Comparison of ENCODE assay signal across 12 mouse cellular contexts in genomic region chr6:135994691-135995090, GRCm38 (mm10).
DNase-seq lines count a peak whose midpoint lies in the region; ATAC-seq lines count a peak whose summit lies in the region.
"Had no signal": no experiment of that assay in that cellular context is flagged by ENCODE, and none has a peak within 500 bp of the region (broad histone marks: within the 10 kb centered on the region; RNA-seq: fewer than 3 reads in every experiment).

No protein-coding gene starts in this region.

- 0 out of 2 replicates have a peak, but pooled peaks have one; percentile 37 for ATAC-seq in hindbrain, embryonic 15.5 days (ENCODE audit: low FRiP score, low read depth)
- no peak for ATAC-seq in hindbrain, embryonic 12.5 days (ENCODE audit: low FRiP score)
- ATAC-seq: forebrain, embryonic 15.5 days had no signal

- peak; percentile 43 for DNase-seq in lung, postnatal 10 days
- no peak for DNase-seq in lung, postnatal 25 days (ENCODE audit: low spot score)
- peak; percentile 18 to 30 for DNase-seq in kidney, adult 8-10 months
- DNase-seq in kidney, postnatal 25 days: peak; percentile 52 to 60
- DNase-seq in spleen, postnatal 4 days (ENCODE audit: low spot score in 2 of 2): no peak
- no peak for DNase-seq in ovary, postnatal 10 days (ENCODE audit: low spot score)
- DNase-seq: cerebellum, adult 11 months; layer of hippocampus, adult 9-11 months had no signal

- H3K36me3 ChIP-seq in hindbrain, embryonic 15.5 days: 0 out of 2 replicates have a peak, but pooled peaks cover 4% of the 10 kb centered on the region
- H3K36me3 ChIP-seq in hindbrain, embryonic 12.5 days: no peaks in the 10 kb centered on the region
- H3K36me3 ChIP-seq: forebrain, embryonic 15.5 days; stomach, embryonic 15.5 days had no signal

- H3K9ac ChIP-seq in hindbrain, embryonic 15.5 days: no peak overlapping the region
- H3K9ac ChIP-seq in hindbrain, embryonic 12.5 days: no peak overlapping the region
- H3K9ac ChIP-seq: forebrain, embryonic 15.5 days; stomach, embryonic 15.5 days had no signal

- peaks cover 15% of the 10 kb centered on the region for H3K4me1 ChIP-seq in hindbrain, embryonic 15.5 days (replicated peaks)
- peaks cover 13% of the 10 kb centered on the region for H3K4me1 ChIP-seq in hindbrain, embryonic 12.5 days
- H3K4me1 ChIP-seq: forebrain, embryonic 15.5 days; stomach, embryonic 15.5 days had no signal

- no peaks in the 10 kb centered on the region for H3K27me3 ChIP-seq in hindbrain, embryonic 15.5 days
- no peaks in the 10 kb centered on the region for H3K27me3 ChIP-seq in hindbrain, embryonic 12.5 days
- H3K27me3 ChIP-seq: forebrain, embryonic 15.5 days; stomach, embryonic 15.5 days had no signal

- no peaks in the 10 kb centered on the region for H3K9me3 ChIP-seq in hindbrain, embryonic 15.5 days
- peaks cover 12% of the 10 kb centered on the region; the same call in 1 of the 2 replicates for H3K9me3 ChIP-seq in hindbrain, embryonic 12.5 days (replicated peaks)
- H3K9me3 ChIP-seq: forebrain, embryonic 15.5 days; stomach, embryonic 15.5 days had no signal

- H3K4me2 ChIP-seq in hindbrain, embryonic 15.5 days: no peak overlapping the region
- no peak overlapping the region for H3K4me2 ChIP-seq in hindbrain, embryonic 12.5 days (replicated peaks)
- H3K4me2 ChIP-seq: forebrain, embryonic 15.5 days; stomach, embryonic 15.5 days had no signal

- 0 out of 2 replicates have a peak overlapping the region, but pooled peaks have one; percentile 13 for H3K27ac ChIP-seq in hindbrain, embryonic 15.5 days (replicated peaks)
- H3K27ac ChIP-seq in hindbrain, embryonic 12.5 days: no peak overlapping the region
- H3K27ac ChIP-seq: forebrain, embryonic 15.5 days; stomach, embryonic 15.5 days had no signal

- H3K4me3 ChIP-seq in hindbrain, embryonic 15.5 days: no peak overlapping the region
- no peak overlapping the region for H3K4me3 ChIP-seq in hindbrain, embryonic 12.5 days
- H3K4me3 ChIP-seq: forebrain, embryonic 15.5 days; stomach, embryonic 15.5 days had no signal

- 55% methylated on average over 7 of the region's 7 CpGs for whole genome bisulfite sequencing in hindbrain, embryonic 15.5 days
- 61% methylated on average over 7 of the region's 7 CpGs for WGBS in hindbrain, embryonic 12.5 days

Comparison
In these comparisons a context has a peak if more than half of its experiments do, and no peak if none do; other contexts are left out.
1. DNase-seq: peak in lung, postnatal 10 days (single experiment), kidney, adult 8-10 months (2 of 2) and kidney, postnatal 25 days (2 of 2); none in lung, postnatal 25 days (single experiment), spleen, postnatal 4 days (0 of 2) and ovary, postnatal 10 days (single experiment).